In genomic region chr16:30186701-30187270, GRCm38 (mm10) we compare ENCODE assay signal across 8 mouse cellular contexts.
A peak's percentile ranks its signal among the peaks of the same experiment; 100 is the strongest.
DNase-seq lines count a peak whose midpoint lies in the region; ATAC-seq and TF ChIP-seq lines count a peak whose summit lies in the region.

No protein-coding gene starts in this region.

- DNase-seq in cerebellum, adult 9-10 months: peak; percentile 43
- no peak for DNase-seq in cerebellum, adult 8-10 months
- DNase-seq in MN1 (ENCODE audit: low spot score): peak; percentile 84
- peak; percentile 78 to 85 for DNase-seq in heart, adult 2 months
- DNase-seq in kidney, postnatal 0 days (ENCODE audit: low spot score): peak; percentile 32
- no peak for DNase-seq in thymus, postnatal 14 days

- no peaks in the 10 kb centered on the region for H3K79me2 ChIP-seq in heart, adult 2 months (replicated peaks; ENCODE audit: control insufficient read depth, insufficient read depth, low read length)

- peak; percentile 77; the same call in 1 of the 2 replicates for TF ChIP-seq EP300 in heart, adult 2 months (IDR thresholded peaks at IDR 0.05; ENCODE audit: insufficient read depth, low read depth, low read length)

- H3K4me2 ChIP-seq in kidney, postnatal 0 days (ENCODE audit: low read length): no peak overlapping the region

- 0 out of 2 replicates have a peak overlapping the region, but pooled peaks have one; percentile 4 for H3K4me3 ChIP-seq in heart, adult 2 months
- no peak overlapping the region for H3K4me3 ChIP-seq in kidney, postnatal 0 days (replicated peaks; ENCODE audit: low read depth, low read length)
- H3K4me3 ChIP-seq in small intestine, adult 2 months (ENCODE audit: low read depth, low read length): no peak overlapping the region

- ATAC-seq in kidney, postnatal 0 days (replicated peaks; ENCODE audit: low FRiP score, low read depth): no peak
- no peak for ATAC-seq in frontal cortex, adult (ENCODE audit: low TSS enrichment)

- H3K9ac ChIP-seq in heart, adult 2 months (ENCODE audit: low read depth, low read length): no peak overlapping the region
- no peak overlapping the region for H3K9ac ChIP-seq in kidney, postnatal 0 days (ENCODE audit: low read depth, low read length)

- H3K36me3 ChIP-seq in heart, adult 2 months (ENCODE audit: control insufficient read depth, insufficient read depth, low read length): no peaks in the 10 kb centered on the region; the same call in 1 of the 2 replicates
- no peaks in the 10 kb centered on the region for H3K36me3 ChIP-seq in kidney, postnatal 0 days (ENCODE audit: insufficient read depth, low read length)
- no peaks in the 10 kb centered on the region for H3K36me3 ChIP-seq in small intestine, adult 2 months (ENCODE audit: control insufficient read depth, insufficient read depth, low read length)

- WGBS in heart, adult 2 months: 13% methylated on average over 10 of the region's 10 CpGs
- 59% methylated on average over 10 of the region's 10 CpGs for WGBS in kidney, postnatal 0 days
- 83% methylated on average over 10 of the region's 10 CpGs for WGBS in small intestine, adult 2 months

- no peak for TF ChIP-seq CTCF in heart, adult 2 months (IDR thresholded peaks at IDR 0.05)
- no peak for TF ChIP-seq CTCF in kidney, postnatal 0 days (IDR thresholded peaks at IDR 0.05; ENCODE audit: low read depth)
- TF ChIP-seq CTCF in small intestine, adult 2 months (IDR thresholded peaks at IDR 0.05; ENCODE audit: extremely low read depth, insufficient read length, insufficient replicate concordance, low read depth, low read length): no peak

- peaks cover 36% of the 10 kb centered on the region for H3K4me1 ChIP-seq in heart, adult 2 months (ENCODE audit: control insufficient read depth, insufficient read depth, low read length)
- H3K4me1 ChIP-seq in kidney, postnatal 0 days (replicated peaks; ENCODE audit: insufficient read depth, low read length): peaks cover 20% of the 10 kb centered on the region
- H3K4me1 ChIP-seq in small intestine, adult 2 months (ENCODE audit: control insufficient read depth, insufficient read depth, insufficient read length, low read length): peaks cover 12% of the 10 kb centered on the region

- TF ChIP-seq POLR2A in heart, adult 2 months (IDR thresholded peaks at IDR 0.05; ENCODE audit: insufficient read depth, low read depth, low read length): no peak
- TF ChIP-seq POLR2A in small intestine, adult 2 months (IDR thresholded peaks at IDR 0.05; ENCODE audit: low read depth, low read length): no peak

- H3K27ac ChIP-seq in heart, adult 2 months: peak overlapping the region; percentile 92
- H3K27ac ChIP-seq in kidney, postnatal 0 days: peak overlapping the region; percentile 70
- H3K27ac ChIP-seq in small intestine, adult 2 months (ENCODE audit: insufficient read depth, low read depth, low read length): peak overlapping the region; percentile 69

- H3K27me3 ChIP-seq in heart, adult 2 months (ENCODE audit: control insufficient read depth, insufficient read depth, low read length): no peaks in the 10 kb centered on the region
- no peaks in the 10 kb centered on the region for H3K27me3 ChIP-seq in kidney, postnatal 0 days (ENCODE audit: insufficient read depth, low read length)
- H3K27me3 ChIP-seq in small intestine, adult 2 months (ENCODE audit: control insufficient read depth, insufficient read depth, low read length): no peaks in the 10 kb centered on the region

- no peaks in the 10 kb centered on the region for H3K9me3 ChIP-seq in kidney, postnatal 0 days (replicated peaks; ENCODE audit: low read length)

- intact Hi-C loops in heart, adult 2 months (cut with DNase I): loop anchor here (5.0 to 10.0 kb wide), 2 partner anchors 318 to 374 kb away; no protein-coding TSS in a partner anchor

Comparison
In these comparisons a context has a peak if more than half of its experiments do, and no peak if none do; other contexts are left out.
1. DNase-seq: peak in cerebellum, adult 9-10 months (single experiment), MN1 (single experiment), heart, adult 2 months (2 of 2) and kidney, postnatal 0 days (single experiment); none in cerebellum, adult 8-10 months (single experiment) and thymus, postnatal 14 days (single experiment).
2. Peak in every context shown above with its lines, with median percentiles within 50 percentile points of each other: H3K27ac ChIP-seq.